Mouse (Mus musculus): Measurements from ENCODE around the gene Slc22a17. TPM values are rescaled to one million over a fixed set of nuclear protein-coding genes. Genes with fewer than 3 reads are reported as not detected.
"Not testable (repeated sequence)": the region's sequence is repeated elsewhere in the genome, so short reads cannot be mapped to it uniquely, and the experiment has no call there.

The Slc22a17 gene
- polyA plus RNA-seq, 1 experiment from 2014 or later, result 25.3 TPM

GRCm38 (mm10) chr14:54951587-54951986 is 38.7 kb upstream of the Slc22a17 start:
- CTCF ChIA-PET, result no interaction called here
- ATAC-seq, result no peak
- POLR2A ChIA-PET, result no interaction called here
- peaks cover 12% of the 10 kb centered on the region for H3K27me3 ChIP-seq
- in situ Hi-C loops (cut with MboI; ENCODE audit: low pct_unique_long_range_greater_than_20kb), result no loop called here
- no peak for TF ChIP-seq CTCF (IDR thresholded peaks at IDR 0.05)
- no peak for DNase-seq (ENCODE audit: low read depth, low spot score)

DNA sequence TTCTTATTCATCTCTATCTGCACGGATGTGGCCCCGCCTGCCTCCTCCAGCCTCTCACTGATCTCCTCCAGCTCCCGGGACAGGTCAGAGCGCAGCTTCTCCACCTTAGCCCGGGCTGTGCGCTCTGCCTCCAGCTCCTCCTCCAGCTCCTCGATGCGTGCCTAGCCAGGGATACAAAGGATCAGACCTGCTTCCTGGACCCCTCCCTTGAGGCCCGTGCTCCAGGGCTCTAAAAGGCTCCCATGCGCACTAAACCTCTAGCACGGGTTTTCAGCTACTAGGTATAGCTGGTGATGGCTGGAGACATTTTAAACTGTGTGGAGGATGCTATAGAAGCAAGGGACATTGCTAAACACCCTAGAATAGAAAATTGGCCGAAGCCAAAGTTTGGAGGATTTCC is 37.6 kb upstream of the Slc22a17 start:
- POLR2A ChIA-PET, result no interaction called here
- in situ Hi-C loops (cut with MboI; ENCODE audit: low pct_unique_long_range_greater_than_20kb), result no loop called here
- CTCF ChIA-PET, result interaction anchor here (1.4 kb wide), 1 partner anchor 11 kb away, joined by 5 read pairs; no protein-coding TSS in a partner anchor
- ATAC-seq (no peak), DNase-seq (ENCODE audit: low read depth, low spot score) (no peak)
- H3K27me3 ChIP-seq, result peaks cover 12% of the 10 kb centered on the region
- TF ChIP-seq CTCF (IDR thresholded peaks at IDR 0.05), result no peak

DNA sequence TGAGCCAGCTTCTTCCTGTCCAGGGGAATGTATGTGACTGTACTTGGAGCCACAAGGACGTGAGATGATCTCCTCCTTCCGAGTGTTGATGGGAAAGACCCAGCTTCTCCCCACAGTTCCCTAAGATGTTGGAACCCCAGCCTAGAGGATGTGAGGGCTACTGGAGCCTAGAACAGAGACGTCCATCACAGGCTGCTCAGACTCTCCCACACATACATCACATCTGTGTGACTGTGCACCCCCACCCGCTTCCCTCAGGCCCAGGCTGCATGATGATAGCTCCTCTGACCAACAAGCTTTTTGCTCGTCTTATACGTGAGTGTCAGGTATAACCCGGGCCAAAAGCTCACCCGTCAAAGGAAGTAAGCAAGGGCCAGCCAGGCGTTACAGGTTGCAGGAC is 35.8 kb upstream of the Slc22a17 start:
- no peak for TF ChIP-seq CTCF (IDR thresholded peaks at IDR 0.05)
- peaks cover 12% of the 10 kb centered on the region for H3K27me3 ChIP-seq
- CTCF ChIA-PET, result interaction anchor here (0.7 to 2.0 kb wide), 3 partner anchors 23 to 99 kb away, joined by 3 to 6 read pairs (median 3); no protein-coding TSS in a partner anchor
- ATAC-seq, result no peak
- POLR2A ChIA-PET, result no interaction called here
- in situ Hi-C loops (cut with MboI; ENCODE audit: low pct_unique_long_range_greater_than_20kb), result no loop called here
- no peak for DNase-seq (ENCODE audit: low read depth, low spot score)

DNA sequence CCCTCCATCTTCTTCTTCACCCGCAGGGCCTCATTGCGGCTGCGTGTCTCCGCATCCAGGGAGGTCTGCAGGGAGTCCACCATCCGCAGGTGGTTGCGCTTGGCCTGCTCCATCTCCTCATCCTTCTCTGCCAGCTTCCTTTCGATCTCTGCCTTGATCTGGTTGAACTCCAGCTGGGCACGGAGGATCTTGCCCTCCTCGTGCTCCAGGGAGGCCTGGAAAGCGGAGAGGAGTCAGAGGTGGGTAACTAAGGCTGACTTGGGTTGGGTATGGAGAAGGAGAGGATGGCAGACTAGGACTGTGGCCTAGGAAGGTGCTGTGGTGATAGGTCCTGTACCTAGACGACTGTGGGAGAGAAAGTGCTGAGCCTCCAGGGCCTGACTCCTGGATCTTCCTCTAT is 34.1 kb upstream of the Slc22a17 start:
- POLR2A ChIA-PET; ATAC-seq; CTCF ChIA-PET; DNase-seq (ENCODE audit: low read depth, low spot score); in situ Hi-C loops (cut with MboI; ENCODE audit: low pct_unique_long_range_greater_than_20kb); H3K27me3 ChIP-seq: not testable (repeated sequence)

- no peak for DNase-seq (ENCODE audit: low read depth, low spot score)
- POLR2A ChIA-PET, result no interaction called here
Observed at GRCm38 (mm10) chr14:54945975-54946704, 33.2 kb upstream of the Slc22a17 start.

GRCm38 (mm10) chr14:54944939-54945338 is 32.0 kb upstream of the Slc22a17 start:
- ChIA-PET POLR2A (no interaction called here), CTCF (no interaction called here)
- ATAC-seq (no peak), DNase-seq (ENCODE audit: low read depth, low spot score) (no peak)
- H3K27me3 ChIP-seq, result no peaks in the 10 kb centered on the region
- in situ Hi-C loops (cut with MboI; ENCODE audit: low pct_unique_long_range_greater_than_20kb), result no loop called here
- TF ChIP-seq CTCF (IDR thresholded peaks at IDR 0.05), result no peak

More at GRCm38 (mm10) chr14:54945975-54946704, 33.2 kb upstream of the Slc22a17 start:
- TF ChIP-seq CTCF (IDR thresholded peaks at IDR 0.05), result no peak
- ATAC-seq, result no peak
- in situ Hi-C loops (cut with MboI; ENCODE audit: low pct_unique_long_range_greater_than_20kb), result no loop called here
- H3K27me3 ChIP-seq, result no peaks in the 10 kb centered on the region
- CTCF ChIA-PET, result interaction anchor here (0.9 kb wide), 1 partner anchor 13 kb away, joined by 3 read pairs; no protein-coding TSS in a partner anchor

GRCm38 (mm10) chr14:54943971-54944370 is 31.0 kb upstream of the Slc22a17 start:
- CTCF ChIA-PET, result no interaction called here
- no peak for ATAC-seq

GRCm38 (mm10) chr14:54942479-54942878 is 29.5 kb upstream of the Slc22a17 start:
- ChIA-PET POLR2A (no interaction called here), CTCF (no interaction called here)
- no peak for TF ChIP-seq CTCF (IDR thresholded peaks at IDR 0.05)
- DNase-seq (ENCODE audit: low read depth, low spot score), result no peak
- in situ Hi-C loops (cut with MboI; ENCODE audit: low pct_unique_long_range_greater_than_20kb), result no loop called here
- no peak for ATAC-seq
- no peaks in the 10 kb centered on the region for H3K27me3 ChIP-seq

More at GRCm38 (mm10) chr14:54943971-54944370, 31.0 kb upstream of the Slc22a17 start:
- in situ Hi-C loops (cut with MboI; ENCODE audit: low pct_unique_long_range_greater_than_20kb), result no loop called here
- POLR2A ChIA-PET, result no interaction called here
- no peak for TF ChIP-seq CTCF (IDR thresholded peaks at IDR 0.05)
- DNase-seq (ENCODE audit: low read depth, low spot score), result no peak
- no peaks in the 10 kb centered on the region for H3K27me3 ChIP-seq

- ChIA-PET CTCF (interaction anchor here (1.7 to 2.4 kb wide), 2 partner anchors 11 to 41 kb away, joined by 6 to 9 read pairs; no protein-coding TSS in a partner anchor), POLR2A (no interaction called here)
- no peaks in the 10 kb centered on the region for H3K27me3 ChIP-seq
- DNase-seq (ENCODE audit: low read depth, low spot score) (no peak), ATAC-seq (no peak)
- in situ Hi-C loops (cut with MboI; ENCODE audit: low pct_unique_long_range_greater_than_20kb), result no loop called here
- no peak for TF ChIP-seq CTCF (IDR thresholded peaks at IDR 0.05)
Observed at GRCm38 (mm10) chr14:54941024-54941978, 28.4 kb upstream of the Slc22a17 start.

DNA sequence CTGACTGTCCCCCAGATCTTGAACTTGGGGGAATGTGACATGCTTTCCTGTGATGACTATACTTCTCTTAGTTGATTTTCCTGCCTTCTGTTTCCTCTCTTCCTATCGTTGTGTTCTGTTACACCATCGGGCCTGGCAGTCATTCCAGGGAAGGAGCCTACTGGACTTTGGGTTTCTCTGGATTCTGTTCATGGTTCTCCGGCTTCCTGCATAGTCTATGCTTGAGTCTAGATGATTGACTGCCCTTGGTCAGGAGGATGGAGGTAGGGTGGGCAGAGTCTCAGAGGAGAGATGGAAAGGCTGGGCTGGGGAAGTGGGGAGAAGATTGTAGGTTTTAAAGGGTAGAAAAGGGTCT is 27.2 kb upstream of the Slc22a17 start:
- H3K27me3 ChIP-seq, result peaks cover 9% of the 10 kb centered on the region
- in situ Hi-C loops (cut with MboI; ENCODE audit: low pct_unique_long_range_greater_than_20kb), result no loop called here

More for the DNA sequence above, 27.2 kb upstream of the Slc22a17 start:
- ChIA-PET CTCF (interaction anchor here (0.7 to 2.4 kb wide), 14 partner anchors 10 to 96 kb away, joined by 3 to 9 read pairs (median 4); no protein-coding TSS in a partner anchor), POLR2A (no interaction called here)
- DNase-seq (ENCODE audit: low read depth, low spot score) (no peak), ATAC-seq (no peak)
- TF ChIP-seq CTCF (IDR thresholded peaks at IDR 0.05), result no peak

Measured in Patski (cell line).